Mouse (Mus musculus) kidney, postnatal 0 days (tissue): ENCODE data around the gene Gm49354. TPM values are rescaled to one million over a fixed set of nuclear protein-coding genes. Genes with fewer than 3 reads are reported as not detected.
"Not testable (repeated sequence)": the region's sequence is repeated elsewhere in the genome, so short reads cannot be mapped to it uniquely, and the experiment has no call there.

Source experiments
- ATAC-seq: fragments of 200-750 bp; cut with Nextera tagmentation; replicated peaks from 2 replicates; pipeline ENCODE4 v1.8.0; 2017; ENCODE audit warnings: low read depth, moderate number of reproducible peaks, moderate TSS enrichment, moderate library complexity; ENCODE audit not compliant: low FRiP score
- DNase-seq: peaks from one replicate; pipeline ENCODE4 v3.0.0-alpha.2; 2016; ENCODE audit warnings: low spot score
- H3K27ac ChIP-seq: fragments of 300-500 bp; sonication (generic); 2 replicates; pipeline ENCODE4 v1.5.1; 2014; ENCODE audit warnings: mild to moderate bottlenecking
- H3K27me3 ChIP-seq: fragments of 300-500 bp; sonication (generic); 2 replicates; pipeline ENCODE4 v1.6.1; 2014; ENCODE audit warnings: low read length, mixed read lengths; ENCODE audit not compliant: insufficient read depth
- H3K36me3 ChIP-seq: fragments of 300-500 bp; sonication (generic); 2 replicates; pipeline ENCODE4 v1.6.1; 2014; ENCODE audit warnings: low read length, mixed read lengths; ENCODE audit not compliant: insufficient read depth
- H3K4me1 ChIP-seq: fragments of 300-500 bp; sonication (generic); replicated peaks from 2 replicates; pipeline ENCODE4 v1.6.1; 2014; ENCODE audit warnings: antibody characterized with exemption, low read length, mixed read lengths; ENCODE audit not compliant: insufficient read depth
- H3K4me2 ChIP-seq: fragments of 300-500 bp; sonication (generic); 2 replicates; pipeline ENCODE4 v1.6.1; 2014; ENCODE audit warnings: mild to moderate bottlenecking, low read length, moderate library complexity, mixed read lengths
- H3K4me3 ChIP-seq: fragments of 300-500 bp; sonication (generic); replicated peaks from 2 replicates; pipeline ENCODE4 v1.5.1; 2014; ENCODE audit warnings: low read depth, low read length
- H3K9ac ChIP-seq: fragments of 300-500 bp; sonication (generic); 2 replicates; pipeline ENCODE4 v1.6.1; 2014; ENCODE audit warnings: low read depth, low read length
- H3K9me3 ChIP-seq: fragments of 300-500 bp; sonication (generic); replicated peaks from 2 replicates; pipeline ENCODE4 v1.6.1; 2016; ENCODE audit warnings: low read length, inconsistent platforms, mixed read lengths
- CTCF ChIP-seq: IDR thresholded peaks from 2 replicates; pipeline ENCODE4 v1.5.1; 2016; ENCODE audit warnings: antibody characterized with exemption, low read depth, mild to moderate bottlenecking, moderate library complexity
- WGBS: fragments of 180-500 bp; shearing (Covaris S2); extraction: QIAGEN DNeasy Blood & Tissue Kit; methylation state at CpG from one replicate; pipeline ENCODE4 v1.1.7; 2014; 5-methylcytosine and 5-hydroxymethylcytosine counted together
- polyA plus RNA-seq: library from polyadenylated mRNA; unstranded; fragments of >200 nt; fragmentation: Nextera tagmentation; extraction: Ambion mirVana; gene quantifications from 2 replicates; pipeline ENCODE4 v1.2.1, GENCODE M21; 2015

Gm49354 gene
- polyA plus RNA-seq, 1 experiment from 2014 or later: not detected

- Histone ChIP-seq H3K9ac (no peak overlapping the region), H3K9me3 (no peaks in the 10 kb centered on the region), H3K36me3 (peaks cover 70% of the 10 kb centered on the region), H3K4me1 (no peaks in the 10 kb centered on the region), H3K4me3 (no peak overlapping the region), H3K4me2 (no peak overlapping the region), H3K27me3 (no peaks in the 10 kb centered on the region), H3K27ac (no peak overlapping the region)
- TF ChIP-seq CTCF: no peak
- no peak for ATAC-seq
- no peak for DNase-seq
- WGBS: 92% methylated on average over 1 of the region's 1 CpGs
Measured at GRCm38 (mm10) chr13:59794786-59795185, 12.7 kb upstream of the Gm49354 start.

- WGBS: 90% methylated on average over 1 of the region's 1 CpGs
- not testable (repeated sequence) for H3K4me2 ChIP-seq, DNase-seq, H3K4me3 ChIP-seq, H3K4me1 ChIP-seq, H3K27ac ChIP-seq, ATAC-seq, H3K27me3 ChIP-seq, H3K9me3 ChIP-seq, H3K9ac ChIP-seq
- peaks cover 74% of the 10 kb centered on the region for H3K36me3 ChIP-seq
- TF ChIP-seq CTCF: peak; percentile 52
Measured at GRCm38 (mm10) chr13:59779744-59780264, 2.2 kb downstream of the Gm49354 start.

- DNase-seq: peak; percentile 13
- Histone ChIP-seq H3K4me3 (no peak overlapping the region), H3K4me1 (no peaks in the 10 kb centered on the region), H3K36me3 (peaks cover 69% of the 10 kb centered on the region), H3K9ac (no peak overlapping the region), H3K27ac (no peak overlapping the region), H3K9me3 (no peaks in the 10 kb centered on the region), H3K27me3 (no peaks in the 10 kb centered on the region), H3K4me2 (no peak overlapping the region)
- 0 out of 2 replicates have a peak, but pooled peaks have one; percentile 29 for ATAC-seq
- 86% methylated on average over 4 of the region's 4 CpGs for WGBS
- peak; percentile 42 for TF ChIP-seq CTCF
Measured at GRCm38 (mm10) chr13:59779213-59779612, 2.8 kb downstream of the Gm49354 start.

GRCm38 (mm10) chr13:59775168-59775567, 6.9 kb downstream of the Gm49354 start:
- Histone ChIP-seq H3K4me2 (no peak overlapping the region), H3K9me3 (no peaks in the 10 kb centered on the region), H3K4me1 (peaks cover 11% of the 10 kb centered on the region; the same call in 1 of the 2 replicates), H3K9ac (no peak overlapping the region), H3K27ac (no peak overlapping the region), H3K27me3 (no peaks in the 10 kb centered on the region), H3K4me3 (no peak overlapping the region), H3K36me3 (peaks cover 38% of the 10 kb centered on the region)
- 81% methylated on average over 3 of the region's 3 CpGs for WGBS
- no peak for ATAC-seq
- TF ChIP-seq CTCF: no peak
- DNase-seq: no peak

GRCm38 (mm10) chr13:59771257-59771656, 10.8 kb downstream of the Gm49354 start:
- H3K27me3 ChIP-seq: no peaks in the 10 kb centered on the region
- peak overlapping the region; percentile 99 for H3K27ac ChIP-seq
- peaks cover 33% of the 10 kb centered on the region for H3K4me1 ChIP-seq
- no peak for TF ChIP-seq CTCF
- ATAC-seq (no peak), DNase-seq (peak; percentile 88)
- H3K4me3 ChIP-seq: no peak overlapping the region
- no peak overlapping the region for H3K9ac ChIP-seq
- peaks cover 14% of the 10 kb centered on the region for H3K36me3 ChIP-seq
- no peaks in the 10 kb centered on the region for H3K9me3 ChIP-seq
- 32% methylated on average over 9 of the region's 9 CpGs for WGBS
- peak overlapping the region; percentile 87; the same call in 1 of the 2 replicates for H3K4me2 ChIP-seq

GRCm38 (mm10) chr13:59770847-59771246, 11.2 kb downstream of the Gm49354 start:
- Histone ChIP-seq H3K4me3 (peak overlapping the region; percentile 91), H3K36me3 (peaks cover 14% of the 10 kb centered on the region), H3K9me3 (no peaks in the 10 kb centered on the region), H3K27me3 (no peaks in the 10 kb centered on the region), H3K4me2 (peak overlapping the region; percentile 87; the same call in 1 of the 2 replicates), H3K9ac (peak overlapping the region; percentile 94; the same call in 1 of the 2 replicates), H3K27ac (peak overlapping the region; percentile 99), H3K4me1 (peaks cover 37% of the 10 kb centered on the region)
- no peak for TF ChIP-seq CTCF
- WGBS: 49% methylated on average over 9 of the region's 9 CpGs
- DNase-seq: peak; percentile 15
- ATAC-seq: no peak
